Mouse (Mus musculus) CH12.LX (cell line): Measurements from ENCODE around the gene D2hgdh.

Experiments
- BHLHE40 ChIP-seq: IDR thresholded peaks from 2 replicates; pipeline ENCODE4 v1.6.1; 2011; ENCODE audit warnings: mild to moderate bottlenecking, low read depth, low read length, improper control_type of control experiment
- CTCF ChIP-seq, 2 experiments: IDR thresholded peaks in 1 of 2; conservative IDR thresholded peaks in 1 of 2; 2 replicates each; pipeline ENCODE4 v1.5.1; 2011 to 2012; ENCODE audit warnings: low read depth in 2 of 2, low read length in 2 of 2, improper control_type of control experiment in 1 of 2, inconsistent platforms in 1 of 2, mild to moderate bottlenecking in 1 of 2, moderate library complexity in 1 of 2
- E2F4 ChIP-seq: IDR thresholded peaks from 2 replicates; pipeline ENCODE4 v1.6.1; 2011; ENCODE audit warnings: low read depth, low read length, improper control_type of control experiment; ENCODE audit not compliant: insufficient replicate concordance
- HCFC1 ChIP-seq: IDR thresholded peaks from 2 replicates; pipeline ENCODE4 v1.6.1; 2012; ENCODE audit warnings: low read depth, mild to moderate bottlenecking, inconsistent platforms, low read length, improper control_type of control experiment
- IRF4 ChIP-seq: IDR thresholded peaks from 2 replicates; pipeline ENCODE4 v1.6.1; 2014; ENCODE audit warnings: low read depth, mild to moderate bottlenecking, inconsistent platforms, low read length, improper control_type of control experiment
- MAX ChIP-seq: IDR thresholded peaks from 2 replicates; pipeline ENCODE4 v1.6.1; 2011; ENCODE audit warnings: low read length, improper control_type of control experiment
- MAZ ChIP-seq: IDR thresholded peaks from 2 replicates; pipeline ENCODE4 v1.6.1; 2012; ENCODE audit warnings: low read depth, mild to moderate bottlenecking, inconsistent platforms, low read length, improper control_type of control experiment, moderate library complexity
- MYC ChIP-seq: IDR thresholded peaks from 2 replicates; pipeline ENCODE4 v1.6.1; 2011; ENCODE audit warnings: low read depth, mild to moderate bottlenecking, improper control_type of control experiment, low read length
- POLR2A ChIP-seq: IDR thresholded peaks from 2 replicates; pipeline ENCODE4 v1.6.1; 2011; ENCODE audit warnings: low read depth, mild to moderate bottlenecking, improper control_type of control experiment, low read length
- RAD21 ChIP-seq: IDR thresholded peaks from 2 replicates; pipeline ENCODE4 v1.6.1; 2011; ENCODE audit warnings: low read depth, mild to moderate bottlenecking, low read length, improper control_type of control experiment, moderate library complexity
- TCF12 ChIP-seq: IDR thresholded peaks from 2 replicates; pipeline ENCODE4 v1.6.1; 2014; ENCODE audit warnings: low read depth, mild to moderate bottlenecking, inconsistent platforms, low read length, improper control_type of control experiment
- USF1 ChIP-seq: IDR thresholded peaks from 2 replicates; pipeline ENCODE4 v1.6.1; 2014; ENCODE audit warnings: low read depth, mild to moderate bottlenecking, inconsistent platforms, low read length, improper control_type of control experiment

DNA sequence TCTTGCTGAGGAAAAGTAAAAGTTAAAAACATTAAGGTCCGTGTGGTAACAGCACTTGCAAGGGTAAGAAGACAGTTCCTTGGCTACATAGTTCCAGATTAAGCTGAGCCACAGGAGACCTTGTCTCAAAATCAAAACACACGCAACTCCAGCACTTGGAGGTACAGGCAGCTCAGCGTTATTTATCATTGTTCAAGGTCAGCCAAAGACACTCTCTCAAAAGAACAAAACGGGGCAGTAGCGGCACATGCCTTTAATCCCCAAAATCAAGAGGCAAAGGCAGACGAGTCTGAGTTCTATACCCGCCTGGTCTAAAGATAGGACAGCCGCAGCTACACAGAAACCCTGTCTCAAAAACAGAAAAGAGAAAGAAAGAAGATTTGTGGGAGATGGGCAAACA is 28.8 kb upstream of the D2hgdh start:
- TF ChIP-seq CTCF (conservative IDR thresholded peaks at IDR 0.05 in 1 of 2, IDR thresholded peaks at IDR 0.05 in 1 of 2; ENCODE audit: low read depth in 2 of 2, low read length in 2 of 2) (no peak), RAD21 (no peak), POLR2A (no peak), MAX (no peak), MYC (no peak), E2F4 (no peak), BHLHE40 (no peak), MAZ (no peak), TCF12 (no peak), HCFC1 (no peak), IRF4 (no peak), USF1 (no peak)
